Mouse (Mus musculus) 416B (cell line): Measurements from ENCODE around the gene Cdc42ep2.
"Not testable (repeated sequence)": the region's sequence is repeated elsewhere in the genome, so short reads cannot be mapped to it uniquely, and the experiment has no call there.

Experiments used
- DNase-seq: peaks from one replicate; pipeline ENCODE4 v3.0.0; 2011; ENCODE audit warnings: low read depth

Cdc42ep2 gene

DNA sequence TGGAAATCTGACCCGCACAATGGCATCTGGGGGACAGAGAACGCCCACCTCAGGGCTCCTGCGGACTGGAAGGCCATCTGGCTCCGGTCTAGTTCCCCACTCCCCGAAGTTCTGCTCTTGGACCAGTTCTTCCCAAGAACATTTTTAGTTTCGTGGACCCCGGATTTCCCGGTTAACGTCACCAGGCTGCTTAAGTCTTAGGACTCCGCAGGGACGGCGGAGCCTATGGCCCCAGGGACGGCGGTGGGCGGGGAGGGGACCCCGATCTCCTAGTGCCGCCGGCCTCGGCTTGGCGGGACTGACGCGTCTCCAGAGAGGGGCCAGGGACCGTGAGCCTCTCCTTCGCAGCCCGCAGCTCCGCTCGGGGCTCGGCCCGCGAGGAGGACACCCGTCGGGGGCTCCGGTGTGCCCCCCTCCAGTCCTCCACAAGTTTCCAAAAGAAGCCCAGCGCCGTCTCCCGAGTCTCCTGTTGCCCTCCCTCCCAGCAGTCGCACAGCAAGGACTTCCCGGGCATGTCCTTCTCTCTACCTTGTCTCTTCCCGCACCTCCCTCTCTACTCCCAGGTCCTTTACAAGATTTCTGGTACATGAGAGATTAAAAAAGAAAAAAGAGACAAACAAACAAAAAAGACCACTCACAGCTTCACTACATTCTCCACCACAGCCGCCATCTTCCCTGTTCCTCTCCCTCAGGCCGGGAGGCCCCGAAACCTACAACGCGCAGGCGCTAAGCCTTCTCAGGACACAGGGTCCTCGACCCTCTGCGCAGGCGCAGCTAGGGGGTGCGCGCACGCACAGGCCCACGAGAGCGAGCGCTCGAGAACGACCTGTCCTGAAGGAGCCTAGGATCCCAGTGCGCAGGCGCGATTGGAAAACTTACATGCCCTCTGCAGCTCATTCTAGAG is 12.3 kb downstream of the Cdc42ep2 start:
- DNase-seq, result peak; percentile 99

- peak; percentile 78 for DNase-seq
Measured at GRCm38 (mm10) chr19:5911430-5912102, 13.1 kb downstream of the Cdc42ep2 start.

DNA sequence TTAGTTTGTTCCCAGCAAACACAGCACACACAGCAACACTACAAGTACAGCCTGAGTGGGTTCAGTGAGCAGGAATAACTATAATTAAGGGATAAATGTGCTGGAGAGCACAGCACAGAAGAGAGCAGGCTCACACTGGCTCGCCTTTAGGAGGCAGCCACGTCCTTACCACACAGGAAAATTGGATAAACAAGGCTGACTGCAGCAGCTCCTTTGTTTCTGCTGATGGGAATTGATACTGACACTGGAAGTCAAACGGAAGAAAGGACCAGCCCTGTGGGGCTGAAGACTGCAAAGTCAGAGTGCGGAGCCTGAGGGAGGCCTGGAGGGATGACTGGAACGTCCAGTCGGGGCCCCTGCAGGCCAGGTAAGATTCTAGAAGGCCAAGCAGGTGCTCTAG is 14.4 kb downstream of the Cdc42ep2 start:
- DNase-seq, result no peak

- DNase-seq, result peak; percentile 22
Measured at GRCm38 (mm10) chr19:5907275-5907674, 17.3 kb downstream of the Cdc42ep2 start.

GRCm38 (mm10) chr19:5894002-5894678 is 30.5 kb downstream of the Cdc42ep2 start, which contains the start of gene Tigd3:
Tigd3 (minus strand) TSS chr19:5894149.
- peak; percentile 96 for DNase-seq

GRCm38 (mm10) chr19:5893282-5894001 is 31.2 kb downstream of the Cdc42ep2 start:
- DNase-seq, result no peak

DNA sequence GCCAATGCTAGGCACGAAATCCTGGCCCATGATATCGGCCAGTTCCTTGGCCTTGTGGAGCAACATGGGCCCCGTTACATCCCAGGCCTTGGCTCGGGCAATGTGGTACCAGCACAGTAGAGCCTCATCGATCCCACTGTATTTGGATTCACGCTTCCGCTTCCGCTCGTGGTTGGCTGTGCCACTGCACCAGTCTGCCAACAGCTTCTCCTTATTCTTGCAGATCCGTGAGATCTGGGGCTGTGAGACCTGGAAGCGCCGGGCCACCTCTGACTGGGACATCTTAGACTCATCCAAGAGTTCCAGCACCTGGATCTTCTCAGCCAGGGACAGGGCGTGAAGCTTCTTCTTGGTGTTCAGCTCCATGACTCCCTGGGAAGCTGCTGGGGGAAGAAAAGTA is 31.9 kb downstream of the Cdc42ep2 start:
- no peak for DNase-seq

- DNase-seq, result no peak
Measured at GRCm38 (mm10) chr19:5892262-5892661, 32.4 kb downstream of the Cdc42ep2 start.

DNA sequence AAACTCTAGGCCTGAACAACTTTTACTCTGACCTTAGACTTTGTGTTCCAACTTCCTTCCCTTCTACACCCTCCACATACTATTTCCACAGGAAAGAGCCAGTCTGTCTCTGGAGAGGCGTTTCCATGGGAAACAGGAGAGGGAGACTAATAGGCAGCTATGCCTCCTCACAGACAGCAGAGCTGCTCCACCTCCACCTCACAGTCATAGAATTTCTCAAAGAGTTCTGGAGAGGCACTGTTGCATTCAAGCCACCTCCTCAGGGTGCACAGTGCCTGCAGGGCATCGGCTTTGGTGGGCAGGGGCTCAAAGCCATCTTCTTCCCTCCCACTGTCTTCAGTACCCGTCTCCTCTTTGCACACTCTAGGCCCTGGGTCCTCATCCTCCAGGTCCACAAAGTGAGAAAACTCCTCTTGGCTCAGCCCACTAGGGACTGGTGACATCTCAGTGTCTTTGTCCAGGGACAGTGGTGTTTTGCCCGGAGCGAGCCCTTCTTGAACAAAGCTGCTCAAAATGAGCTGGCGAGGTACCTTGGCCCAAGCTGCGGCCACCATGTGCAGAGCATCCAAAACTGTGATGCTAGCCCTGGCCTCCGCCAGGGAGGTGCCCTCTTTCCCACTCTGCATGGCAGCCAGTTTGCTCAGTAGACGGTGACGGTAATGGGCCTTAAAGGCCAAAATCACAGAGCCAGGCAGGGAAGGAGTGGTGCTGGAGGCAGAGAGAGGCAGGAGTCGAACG is 32.9 kb downstream of the Cdc42ep2 start:
- DNase-seq, result no peak

DNA sequence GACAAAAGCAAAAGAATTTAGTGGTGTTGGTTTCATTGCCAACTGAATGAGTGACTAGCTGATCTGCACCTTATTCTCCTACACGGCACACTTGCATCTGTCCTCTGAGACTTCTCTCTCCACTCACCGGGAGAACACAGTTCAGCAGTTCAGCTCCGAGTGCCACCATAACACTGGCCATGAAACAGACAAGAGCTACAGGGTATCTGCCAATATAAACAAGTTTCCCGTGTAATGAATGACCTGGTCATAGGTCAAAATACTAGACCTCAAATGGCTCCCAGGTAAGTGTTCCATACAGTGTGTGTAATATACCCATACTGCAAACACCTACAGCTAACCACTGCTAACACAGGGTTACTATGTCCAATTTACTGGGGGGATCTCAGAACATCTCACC is 35.4 kb downstream of the Cdc42ep2 start:
- DNase-seq, result no peak

DNA sequence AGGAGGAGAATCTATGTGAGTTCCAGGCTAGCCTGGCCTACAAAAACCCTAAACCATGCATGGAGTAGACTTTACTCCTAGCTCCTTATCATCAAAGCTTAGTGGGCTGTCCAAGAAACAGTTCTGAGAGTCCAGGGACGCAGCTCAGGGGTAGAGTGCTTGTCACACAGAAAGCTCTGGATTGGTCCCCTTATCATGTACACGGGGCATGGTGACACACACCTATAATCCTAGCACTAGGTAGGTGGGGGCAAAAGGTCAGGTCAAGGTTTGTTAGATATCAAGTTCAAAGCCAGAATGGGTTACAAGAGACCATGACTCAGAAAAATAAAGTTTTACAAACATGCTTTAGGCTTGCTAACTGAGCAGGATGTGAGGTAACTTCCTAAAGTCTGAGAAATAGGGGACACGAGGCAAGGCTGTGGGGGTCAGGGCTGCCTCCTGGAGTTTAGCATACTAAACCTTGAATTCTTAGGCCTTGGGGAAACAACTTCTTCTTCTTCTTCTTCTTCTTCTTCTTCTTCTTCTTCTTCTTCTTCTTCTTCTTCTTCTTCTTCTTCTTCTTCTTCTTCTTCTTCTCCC is 37.3 kb downstream of the Cdc42ep2 start:
- peak; percentile 62 for DNase-seq

- peak; percentile 65 for DNase-seq
Measured at GRCm38 (mm10) chr19:5885838-5886237, 38.8 kb downstream of the Cdc42ep2 start.

GRCm38 (mm10) chr19:5883935-5884334 is 40.7 kb downstream of the Cdc42ep2 start:
- DNase-seq, result no peak

GRCm38 (mm10) chr19:5882079-5882478 is 42.5 kb downstream of the Cdc42ep2 start:
- not testable (repeated sequence) for DNase-seq

- no peak for DNase-seq
Measured at GRCm38 (mm10) chr19:5881155-5881554, 43.5 kb downstream of the Cdc42ep2 start.

GRCm38 (mm10) chr19:5879735-5880134 is 44.9 kb downstream of the Cdc42ep2 start:
- no peak for DNase-seq

- no peak for DNase-seq
Measured at GRCm38 (mm10) chr19:5878916-5879315, 45.7 kb downstream of the Cdc42ep2 start.

- DNase-seq, result no peak
Measured at GRCm38 (mm10) chr19:5878362-5878722, 46.3 kb downstream of the Cdc42ep2 start.

- peak; percentile 95 for DNase-seq
Measured at GRCm38 (mm10) chr19:5877618-5878361, 46.8 kb downstream of the Cdc42ep2 start, which contains the start of gene Slc25a45. Slc25a45 (plus strand) TSS chr19:5877808.

- peak; percentile 96 for DNase-seq
Measured at GRCm38 (mm10) chr19:5874969-5875480, 49.6 kb downstream of the Cdc42ep2 start, which contains the start of gene Frmd8. Frmd8 (minus strand) TSS chr19:5875274.
